Mouse (Mus musculus) hindbrain, embryonic 13.5 days (tissue): ENCODE measurements around the gene Cmtm6. TPM values are rescaled to one million over a fixed set of nuclear protein-coding genes. Genes with fewer than 3 reads are reported as not detected.
"Not testable (repeated sequence)": the region's sequence is repeated elsewhere in the genome, so short reads cannot be mapped to it uniquely, and the experiment has no call there.

Experiments
- ATAC-seq: fragments of 200-750 bp; cut with Nextera tagmentation; 2 replicates; pipeline ENCODE4 v1.8.0; 2017; ENCODE audit warnings: moderate TSS enrichment; ENCODE audit not compliant: low FRiP score
- H3K27ac ChIP-seq: fragments of 300-500 bp; sonication (generic); 2 replicates; pipeline ENCODE4 v1.5.1; 2015; ENCODE audit warnings: inconsistent platforms, mild to moderate bottlenecking, moderate library complexity
- H3K27me3 ChIP-seq: fragments of 300-500 bp; sonication (generic); 2 replicates; pipeline ENCODE4 v1.6.1; 2015; ENCODE audit warnings: mild to moderate bottlenecking, inconsistent platforms
- H3K36me3 ChIP-seq: fragments of 300-500 bp; sonication (generic); 2 replicates; pipeline ENCODE4 v1.6.1; 2015; ENCODE audit warnings: mild to moderate bottlenecking, inconsistent platforms
- H3K4me1 ChIP-seq: fragments of 300-500 bp; sonication (generic); replicated peaks from 2 replicates; pipeline ENCODE4 v1.6.1; 2015; ENCODE audit warnings: inconsistent platforms
- H3K4me2 ChIP-seq: fragments of 300-500 bp; sonication (generic); 2 replicates; pipeline ENCODE4 v1.6.1; 2015; ENCODE audit warnings: inconsistent platforms, mild to moderate bottlenecking, moderate library complexity
- H3K4me3 ChIP-seq: fragments of 300-500 bp; sonication (generic); 2 replicates; pipeline ENCODE4 v1.5.1; 2015; ENCODE audit warnings: mild to moderate bottlenecking, inconsistent platforms
- H3K9ac ChIP-seq: fragments of 300-500 bp; sonication (generic); 2 replicates; pipeline ENCODE4 v1.6.1; 2015; ENCODE audit warnings: mild to moderate bottlenecking, inconsistent platforms
- H3K9me3 ChIP-seq: fragments of 300-500 bp; sonication (generic); 2 replicates; pipeline ENCODE4 v1.6.1; 2016; ENCODE audit warnings: inconsistent platforms
- WGBS: fragments of 180-500 bp; shearing (Covaris S2); methylation state at CpG from one replicate; pipeline ENCODE4 v1.1.7; 2015; 5-methylcytosine and 5-hydroxymethylcytosine counted together
- polyA plus RNA-seq: library from polyadenylated mRNA; unstranded; fragments of >200 nt; fragmentation: Nextera tagmentation; extraction: Ambion mirVana; gene quantifications from 2 replicates; pipeline ENCODE4 v1.2.1, GENCODE M21; 2015

The Cmtm6 gene
- polyA plus RNA-seq, 1 experiment from 2014 or later, result 21.8 TPM

GRCm38 (mm10) chr9:114699882-114700665, 30.8 kb upstream of the Cmtm6 start:
- no peak for ATAC-seq
- Histone ChIP-seq H3K4me3 (no peak overlapping the region), H3K27me3 (no peaks in the 10 kb centered on the region), H3K9me3 (no peaks in the 10 kb centered on the region), H3K36me3 (peaks cover 35% of the 10 kb centered on the region), H3K27ac (no peak overlapping the region), H3K9ac (no peak overlapping the region), H3K4me1 (peaks cover 3% of the 10 kb centered on the region), H3K4me2 (no peak overlapping the region)
- 93% methylated on average over 16 of the region's 16 CpGs for WGBS

- Histone ChIP-seq H3K9ac (no peak overlapping the region), H3K4me2 (no peak overlapping the region), H3K27ac (no peak overlapping the region), H3K36me3 (peaks cover 42% of the 10 kb centered on the region), H3K4me3 (no peak overlapping the region), H3K9me3 (no peaks in the 10 kb centered on the region), H3K27me3 (no peaks in the 10 kb centered on the region), H3K4me1 (peaks cover 3% of the 10 kb centered on the region)
- WGBS, result 76% methylated on average over 2 of the region's 2 CpGs
- ATAC-seq, result no peak
Observed at GRCm38 (mm10) chr9:114701031-114701430, 29.9 kb upstream of the Cmtm6 start.

- H3K4me2 ChIP-seq, result no peak overlapping the region
- H3K36me3 ChIP-seq, result peaks cover 48% of the 10 kb centered on the region
- no peak overlapping the region for H3K9ac ChIP-seq
- H3K9me3 ChIP-seq, result no peaks in the 10 kb centered on the region
- H3K27me3 ChIP-seq, result no peaks in the 10 kb centered on the region
- peaks cover 3% of the 10 kb centered on the region for H3K4me1 ChIP-seq
- 94% methylated on average over 4 of the region's 4 CpGs for WGBS
- ATAC-seq, result no peak
- no peak overlapping the region for H3K27ac ChIP-seq
- H3K4me3 ChIP-seq, result no peak overlapping the region
Observed at GRCm38 (mm10) chr9:114701921-114702320, 29.0 kb upstream of the Cmtm6 start.

GRCm38 (mm10) chr9:114707805-114708204, 23.1 kb upstream of the Cmtm6 start:
- H3K36me3 ChIP-seq, result peaks cover 75% of the 10 kb centered on the region
- no peaks in the 10 kb centered on the region for H3K27me3 ChIP-seq
- H3K4me1 ChIP-seq, result no peaks in the 10 kb centered on the region
- H3K4me3 ChIP-seq, result no peak overlapping the region
- no peak overlapping the region for H3K4me2 ChIP-seq
- H3K9ac ChIP-seq, result no peak overlapping the region
- 97% methylated on average over 4 of the region's 4 CpGs for WGBS
- H3K9me3 ChIP-seq, result no peaks in the 10 kb centered on the region
- no peak for ATAC-seq
- no peak overlapping the region for H3K27ac ChIP-seq

- Histone ChIP-seq H3K9ac (no peak overlapping the region), H3K4me2 (no peak overlapping the region), H3K9me3 (no peaks in the 10 kb centered on the region), H3K4me1 (no peaks in the 10 kb centered on the region), H3K4me3 (no peak overlapping the region), H3K36me3 (peaks cover 88% of the 10 kb centered on the region), H3K27ac (no peak overlapping the region), H3K27me3 (no peaks in the 10 kb centered on the region)
- WGBS, result 82% methylated on average over 7 of the region's 7 CpGs
- no peak for ATAC-seq
Observed at GRCm38 (mm10) chr9:114710345-114710744, 20.6 kb upstream of the Cmtm6 start.

- no peaks in the 10 kb centered on the region for H3K4me1 ChIP-seq
- H3K4me3 ChIP-seq, result no peak overlapping the region
- peaks cover 90% of the 10 kb centered on the region for H3K36me3 ChIP-seq
- no peak for ATAC-seq
- H3K4me2 ChIP-seq, result no peak overlapping the region
- H3K9ac ChIP-seq, result no peak overlapping the region
- 96% methylated on average over 7 of the region's 7 CpGs for WGBS
- no peaks in the 10 kb centered on the region for H3K9me3 ChIP-seq
- H3K27me3 ChIP-seq, result no peaks in the 10 kb centered on the region
- H3K27ac ChIP-seq, result no peak overlapping the region
Observed at GRCm38 (mm10) chr9:114713481-114713880, 17.4 kb upstream of the Cmtm6 start.

- Histone ChIP-seq H3K4me3 (no peak overlapping the region), H3K27ac (no peak overlapping the region), H3K9ac (no peak overlapping the region), H3K27me3 (no peaks in the 10 kb centered on the region), H3K4me1 (no peaks in the 10 kb centered on the region), H3K4me2 (no peak overlapping the region), H3K9me3 (no peaks in the 10 kb centered on the region), H3K36me3 (peaks cover 97% of the 10 kb centered on the region)
- WGBS, result 80% methylated on average over 18 of the region's 18 CpGs
- no peak for ATAC-seq
Observed at GRCm38 (mm10) chr9:114716677-114717331, 14.1 kb upstream of the Cmtm6 start.

GRCm38 (mm10) chr9:114727315-114727714, 3.6 kb upstream of the Cmtm6 start:
- Histone ChIP-seq H3K4me3 (no peak overlapping the region), H3K9ac (no peak overlapping the region), H3K36me3 (peaks cover 33% of the 10 kb centered on the region), H3K4me2 (no peak overlapping the region), H3K27me3 (no peaks in the 10 kb centered on the region), H3K4me1 (peaks cover 7% of the 10 kb centered on the region), H3K9me3 (no peaks in the 10 kb centered on the region), H3K27ac (no peak overlapping the region)
- WGBS, result 7% methylated on average over 3 of the region's 3 CpGs
- ATAC-seq, result no peak

- ATAC-seq, result not testable (repeated sequence)
Observed at GRCm38 (mm10) chr9:114728432-114728831, 2.5 kb upstream of the Cmtm6 start.

GRCm38 (mm10) chr9:114729911-114730805, 758 bp upstream of the Cmtm6 start:
- Histone ChIP-seq H3K9ac (no peak overlapping the region), H3K4me2 (peak overlapping the region; percentile 76), H3K4me3 (peak overlapping the region; percentile 82), H3K36me3 (peaks cover 5% of the 10 kb centered on the region), H3K27me3 (no peaks in the 10 kb centered on the region), H3K9me3 (no peaks in the 10 kb centered on the region), H3K27ac (no peak overlapping the region), H3K4me1 (peaks cover 28% of the 10 kb centered on the region)
- no peak for ATAC-seq
- 39% methylated on average over 25 of the region's 30 CpGs for WGBS

More at GRCm38 (mm10) chr9:114728432-114728831, 2.5 kb upstream of the Cmtm6 start:
- peaks cover 22% of the 10 kb centered on the region for H3K36me3 ChIP-seq
- H3K27me3 ChIP-seq, H3K4me3 ChIP-seq, H3K27ac ChIP-seq, H3K4me2 ChIP-seq, H3K9me3 ChIP-seq, H3K9ac ChIP-seq: not testable (repeated sequence)
- WGBS, result 71% methylated on average over 2 of the region's 2 CpGs
- H3K4me1 ChIP-seq, result peaks cover 18% of the 10 kb centered on the region

GRCm38 (mm10) chr9:114731871-114732682, 1.2 kb downstream of the Cmtm6 start:
- Histone ChIP-seq H3K4me2 (peak overlapping the region; percentile 76), H3K9me3 (no peaks in the 10 kb centered on the region), H3K4me3 (peak overlapping the region; percentile 82), H3K36me3 (no peaks in the 10 kb centered on the region), H3K27ac (peak overlapping the region; percentile 88; the same call in 1 of the 2 replicates), H3K9ac (peak overlapping the region; percentile 88), H3K4me1 (peaks cover 31% of the 10 kb centered on the region), H3K27me3 (no peaks in the 10 kb centered on the region)
- ATAC-seq, result no peak
- whole genome bisulfite sequencing, result 72% methylated on average over 12 of the region's 12 CpGs
